Mouse (Mus musculus): ENCODE data around the gene Zfp574. TPM values are rescaled to one million over a fixed set of nuclear protein-coding genes. Genes with fewer than 3 reads are reported as not detected.

The Zfp574 gene
- polyA plus RNA-seq, 1 experiment from 2014 or later, result 10.8 TPM

GRCm38 (mm10) chr7:25087256-25087912 lies 15.0 kb downstream of the Zfp574 start:
- Histone ChIP-seq H3K27ac (ENCODE audit: low read depth) (no peak overlapping the region), H3K36me3 (replicated peaks; ENCODE audit: insufficient read depth, low read length) (peaks cover 20% of the 10 kb centered on the region), H3K4me2 (ENCODE audit: low read depth, low read length) (no peak overlapping the region), H3K27me3 (ENCODE audit: insufficient read depth, low read length) (0 out of 2 replicates have a peak, but pooled peaks cover 4% of the 10 kb centered on the region), H3K4me1 (ENCODE audit: insufficient read depth) (peaks cover 22% of the 10 kb centered on the region), H3K4me3 (ENCODE audit: low read depth, low read length) (no peak overlapping the region), H3K9ac (replicated peaks) (no peak overlapping the region), H3K9me3 (ENCODE audit: low read length) (no peaks in the 10 kb centered on the region)
- WGBS (ENCODE audit: insufficient replicate concordance), result 70% methylated on average over 10 of the region's 10 CpGs
- no peak for ATAC-seq
- TF ChIP-seq CTCF (IDR thresholded peaks at IDR 0.05; ENCODE audit: low read depth), result no peak
- TF ChIP-seq EP300 (IDR thresholded peaks at IDR 0.05; ENCODE audit: low read depth), result no peak
- DNase-seq, result no peak

GRCm38 (mm10) chr7:25087972-25088371 lies 15.6 kb downstream of the Zfp574 start:
- Histone ChIP-seq H3K9ac (replicated peaks) (no peak overlapping the region), H3K4me3 (ENCODE audit: low read depth, low read length) (no peak overlapping the region), H3K27ac (ENCODE audit: low read depth) (no peak overlapping the region), H3K36me3 (replicated peaks; ENCODE audit: insufficient read depth, low read length) (peaks cover 14% of the 10 kb centered on the region), H3K27me3 (ENCODE audit: insufficient read depth, low read length) (0 out of 2 replicates have a peak, but pooled peaks cover 4% of the 10 kb centered on the region), H3K4me2 (ENCODE audit: low read depth, low read length) (no peak overlapping the region), H3K9me3 (ENCODE audit: low read length) (no peaks in the 10 kb centered on the region), H3K4me1 (ENCODE audit: insufficient read depth) (peaks cover 22% of the 10 kb centered on the region)
- ATAC-seq, result no peak
- WGBS (ENCODE audit: insufficient replicate concordance), result 43% methylated on average over 5 of the region's 5 CpGs
- DNase-seq, result no peak
- TF ChIP-seq CTCF (IDR thresholded peaks at IDR 0.05; ENCODE audit: low read depth), result no peak
- no peak for TF ChIP-seq EP300 (IDR thresholded peaks at IDR 0.05; ENCODE audit: low read depth)

- Histone ChIP-seq H3K4me3 (ENCODE audit: low read depth, low read length) (no peak overlapping the region), H3K9me3 (ENCODE audit: low read length) (no peaks in the 10 kb centered on the region), H3K27ac (ENCODE audit: low read depth) (no peak overlapping the region), H3K27me3 (ENCODE audit: insufficient read depth, low read length) (0 out of 2 replicates have a peak, but pooled peaks cover 4% of the 10 kb centered on the region), H3K9ac (replicated peaks) (no peak overlapping the region), H3K36me3 (replicated peaks; ENCODE audit: insufficient read depth, low read length) (peaks cover 9% of the 10 kb centered on the region), H3K4me1 (ENCODE audit: insufficient read depth) (peaks cover 22% of the 10 kb centered on the region), H3K4me2 (ENCODE audit: low read depth, low read length) (no peak overlapping the region)
- ATAC-seq (no peak), DNase-seq (no peak)
- WGBS (ENCODE audit: insufficient replicate concordance), result 25% methylated on average over 10 of the region's 10 CpGs
- TF ChIP-seq EP300 (IDR thresholded peaks at IDR 0.05; ENCODE audit: low read depth) (no peak), CTCF (IDR thresholded peaks at IDR 0.05; ENCODE audit: low read depth) (no peak)
These were observed 16.2 kb downstream of the Zfp574 start for GRCm38 (mm10) chr7:25088531-25088930.

GRCm38 (mm10) chr7:25088968-25089367 lies 16.6 kb downstream of the Zfp574 start:
- H3K27ac ChIP-seq (ENCODE audit: low read depth), result no peak overlapping the region
- ATAC-seq (no peak; the same call in 1 of the 2 replicates), DNase-seq (no peak)
- peaks cover 5% of the 10 kb centered on the region; the same call in 1 of the 2 replicates for H3K36me3 ChIP-seq (replicated peaks; ENCODE audit: insufficient read depth, low read length)
- H3K4me2 ChIP-seq (ENCODE audit: low read depth, low read length), result 0 out of 2 replicates have a peak overlapping the region, but pooled peaks have one; percentile 18
- 19% methylated on average over 11 of the region's 11 CpGs for WGBS (ENCODE audit: insufficient replicate concordance)
- 0 out of 2 replicates have a peak, but pooled peaks cover 4% of the 10 kb centered on the region for H3K27me3 ChIP-seq (ENCODE audit: insufficient read depth, low read length)
- no peak for TF ChIP-seq CTCF (IDR thresholded peaks at IDR 0.05; ENCODE audit: low read depth)
- no peak for TF ChIP-seq EP300 (IDR thresholded peaks at IDR 0.05; ENCODE audit: low read depth)
- peaks cover 21% of the 10 kb centered on the region for H3K4me1 ChIP-seq (ENCODE audit: insufficient read depth)
- no peak overlapping the region for H3K4me3 ChIP-seq (ENCODE audit: low read depth, low read length)
- no peaks in the 10 kb centered on the region for H3K9me3 ChIP-seq (ENCODE audit: low read length)
- no peak overlapping the region for H3K9ac ChIP-seq (replicated peaks)

- Histone ChIP-seq H3K9ac (replicated peaks) (no peak overlapping the region), H3K4me3 (ENCODE audit: low read depth, low read length) (no peak overlapping the region), H3K27ac (ENCODE audit: low read depth) (no peak overlapping the region), H3K36me3 (replicated peaks; ENCODE audit: insufficient read depth, low read length) (no peaks in the 10 kb centered on the region), H3K4me2 (ENCODE audit: low read depth, low read length) (no peak overlapping the region), H3K27me3 (ENCODE audit: insufficient read depth, low read length) (0 out of 2 replicates have a peak, but pooled peaks cover 4% of the 10 kb centered on the region), H3K4me1 (ENCODE audit: insufficient read depth) (peaks cover 14% of the 10 kb centered on the region), H3K9me3 (ENCODE audit: low read length) (no peaks in the 10 kb centered on the region)
- DNase-seq, result no peak
- peak; percentile 44; the same call in 1 of the 2 replicates for ATAC-seq
- no peak for TF ChIP-seq CTCF (IDR thresholded peaks at IDR 0.05; ENCODE audit: low read depth)
- TF ChIP-seq EP300 (IDR thresholded peaks at IDR 0.05; ENCODE audit: low read depth), result no peak
- 52% methylated on average over 10 of the region's 10 CpGs for WGBS (ENCODE audit: insufficient replicate concordance)
These were observed 17.5 kb downstream of the Zfp574 start for GRCm38 (mm10) chr7:25089875-25090274.

GRCm38 (mm10) chr7:25098169-25098568 lies 25.8 kb downstream of the Zfp574 start:
- Histone ChIP-seq H3K27me3 (ENCODE audit: insufficient read depth, low read length) (0 out of 2 replicates have a peak, but pooled peaks cover 3% of the 10 kb centered on the region), H3K27ac (ENCODE audit: low read depth) (no peak overlapping the region), H3K9ac (replicated peaks) (no peak overlapping the region), H3K4me3 (ENCODE audit: low read depth, low read length) (no peak overlapping the region), H3K9me3 (ENCODE audit: low read length) (no peaks in the 10 kb centered on the region), H3K4me1 (ENCODE audit: insufficient read depth) (no peaks in the 10 kb centered on the region), H3K4me2 (ENCODE audit: low read depth, low read length) (no peak overlapping the region), H3K36me3 (replicated peaks; ENCODE audit: insufficient read depth, low read length) (no peaks in the 10 kb centered on the region)
- no peak for TF ChIP-seq EP300 (IDR thresholded peaks at IDR 0.05; ENCODE audit: low read depth)
- TF ChIP-seq CTCF (IDR thresholded peaks at IDR 0.05; ENCODE audit: low read depth), result no peak
- WGBS (ENCODE audit: insufficient replicate concordance), result 63% methylated on average over 3 of the region's 3 CpGs
- DNase-seq, result no peak
- no peak for ATAC-seq
